Mouse (Mus musculus) forebrain, postnatal 0 days (tissue): ENCODE measurements at regions not wholly inside any gene's neighbourhood (a gene's known extent, or its start where the extent isn't known, plus 50 kb on each side); places are given as distances from the start of the nearest gene placed in this dataset.

Source experiments
- ATAC-seq: fragments of 200-750 bp; cut with Nextera tagmentation; 2 replicates; pipeline ENCODE4 v1.8.0; 2017; ENCODE audit warnings: mild to moderate bottlenecking, moderate library complexity
- DNase-seq: peaks from one replicate; pipeline ENCODE4 v3.0.0-alpha.2; 2015
- H3K27ac ChIP-seq: fragments of 300-500 bp; sonication (generic); 2 replicates; pipeline ENCODE4 v1.5.1; 2014; ENCODE audit warnings: low read depth, mild to moderate bottlenecking, antibody characterized with exemption, low read length, moderate library complexity, mixed read lengths
- H3K27me3 ChIP-seq: fragments of 300-500 bp; sonication (generic); 2 replicates; pipeline ENCODE4 v1.6.1; 2014; ENCODE audit warnings: mild to moderate bottlenecking, low read length, mixed read lengths; ENCODE audit not compliant: insufficient read depth
- H3K36me3 ChIP-seq: fragments of 300-500 bp; sonication (generic); 2 replicates; pipeline ENCODE4 v1.6.1; 2014; ENCODE audit warnings: mild to moderate bottlenecking, moderate library complexity; ENCODE audit not compliant: insufficient read depth
- H3K4me1 ChIP-seq: fragments of 300-500 bp; sonication (generic); 2 replicates; pipeline ENCODE4 v1.6.1; 2014; ENCODE audit warnings: antibody characterized with exemption; ENCODE audit not compliant: insufficient read depth
- H3K4me2 ChIP-seq: fragments of 300-500 bp; sonication (generic); 2 replicates; pipeline ENCODE4 v1.6.1; 2014; ENCODE audit warnings: low read depth, mild to moderate bottlenecking, moderate library complexity
- H3K4me3 ChIP-seq: fragments of 300-500 bp; sonication (generic); 2 replicates; pipeline ENCODE4 v1.5.1; 2014; ENCODE audit warnings: low read depth, low read length, mixed read lengths
- H3K9ac ChIP-seq: fragments of 300-500 bp; sonication (generic); 2 replicates; pipeline ENCODE4 v1.6.1; 2014; ENCODE audit warnings: mild to moderate bottlenecking
- H3K9me3 ChIP-seq: fragments of 300-500 bp; sonication (generic); 2 replicates; pipeline ENCODE4 v1.6.1; 2016; ENCODE audit warnings: low read length
- CTCF ChIP-seq: sonication (generic); IDR thresholded peaks from 2 replicates; pipeline ENCODE4 v1.5.1; 2016; ENCODE audit warnings: antibody characterized with exemption, control low read depth, low read depth
- WGBS: fragments of 180-500 bp; shearing (Covaris S2); extraction: QIAGEN DNeasy Blood & Tissue Kit; methylation state at CpG from one replicate; pipeline ENCODE4 v1.1.7; 2014; 5-methylcytosine and 5-hydroxymethylcytosine counted together

DNA sequence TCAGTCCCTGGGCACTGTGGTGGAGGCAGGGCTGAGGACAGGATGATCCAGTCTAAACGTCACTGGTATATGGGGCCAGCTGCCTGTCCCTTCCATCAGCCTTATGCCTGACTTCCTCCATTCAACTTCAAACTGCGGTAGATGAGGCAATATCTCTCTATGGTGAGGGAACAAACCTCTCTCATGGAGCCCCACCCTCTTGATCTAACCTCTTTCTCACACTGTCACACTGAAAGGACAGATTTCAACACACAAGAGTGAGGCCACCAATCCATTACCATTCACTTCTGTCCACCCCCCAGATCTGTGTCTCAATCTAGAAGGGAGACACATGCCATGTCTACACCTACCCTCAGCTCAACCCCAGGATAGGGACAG is 92.5 kb upstream of the Smad3 start:
- H3K27ac ChIP-seq = no peak overlapping the region
- no peaks in the 10 kb centered on the region for H3K9me3 ChIP-seq
- no peak overlapping the region for H3K4me2 ChIP-seq
- TF ChIP-seq CTCF = no peak
- no peaks in the 10 kb centered on the region for H3K36me3 ChIP-seq
- no peaks in the 10 kb centered on the region for H3K4me1 ChIP-seq
- ATAC-seq (no peak), DNase-seq (no peak)
- H3K27me3 ChIP-seq = no peaks in the 10 kb centered on the region
- no peak overlapping the region for H3K4me3 ChIP-seq
- WGBS = 63% methylated on average over 2 of the region's 2 CpGs
- no peak overlapping the region for H3K9ac ChIP-seq

DNA sequence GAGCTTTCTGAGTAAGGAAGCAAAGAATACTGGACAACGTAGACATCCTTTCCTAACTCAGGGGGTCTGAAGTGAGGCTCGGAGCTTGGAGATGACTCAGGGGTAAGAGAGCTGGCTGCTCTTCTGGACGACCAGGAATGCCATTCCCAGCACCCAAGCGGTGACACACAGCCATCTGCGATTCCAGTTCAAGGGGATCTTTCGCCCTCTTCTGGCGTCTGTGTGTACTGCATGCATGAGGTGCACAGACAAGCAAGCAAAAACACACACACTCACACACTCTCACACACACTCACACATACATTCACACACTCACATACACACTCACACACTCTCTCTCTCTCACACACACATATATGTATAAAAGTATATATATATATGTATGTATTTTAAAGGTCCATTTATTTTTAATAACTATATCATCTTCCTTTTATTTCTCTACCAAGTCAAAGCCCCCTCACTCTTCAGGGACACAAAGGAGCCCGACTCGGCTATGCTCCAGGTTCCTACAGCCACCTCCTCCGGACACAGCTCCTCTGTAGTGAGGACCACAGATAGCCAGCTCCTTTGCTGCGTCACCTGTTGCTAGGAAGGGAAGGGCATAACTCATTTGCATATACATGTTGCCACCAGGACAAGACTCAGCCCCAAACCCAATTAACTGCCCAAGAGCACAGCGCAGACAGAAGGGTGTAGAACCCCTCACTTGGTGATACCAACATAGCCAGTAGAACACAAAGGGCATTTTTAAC is 91.9 kb upstream of the Smad3 start:
- Histone ChIP-seq H3K36me3 (no peaks in the 10 kb centered on the region), H3K27ac (no peak overlapping the region), H3K9ac (no peak overlapping the region), H3K9me3 (no peaks in the 10 kb centered on the region), H3K4me3 (no peak overlapping the region), H3K27me3 (peaks cover 1% of the 10 kb centered on the region; the same call in 1 of the 2 replicates), H3K4me1 (no peaks in the 10 kb centered on the region), H3K4me2 (no peak overlapping the region)
- no peak for ATAC-seq
- no peak for DNase-seq
- TF ChIP-seq CTCF = peak; percentile 54
- 78% methylated on average over 12 of the region's 12 CpGs for WGBS

DNA sequence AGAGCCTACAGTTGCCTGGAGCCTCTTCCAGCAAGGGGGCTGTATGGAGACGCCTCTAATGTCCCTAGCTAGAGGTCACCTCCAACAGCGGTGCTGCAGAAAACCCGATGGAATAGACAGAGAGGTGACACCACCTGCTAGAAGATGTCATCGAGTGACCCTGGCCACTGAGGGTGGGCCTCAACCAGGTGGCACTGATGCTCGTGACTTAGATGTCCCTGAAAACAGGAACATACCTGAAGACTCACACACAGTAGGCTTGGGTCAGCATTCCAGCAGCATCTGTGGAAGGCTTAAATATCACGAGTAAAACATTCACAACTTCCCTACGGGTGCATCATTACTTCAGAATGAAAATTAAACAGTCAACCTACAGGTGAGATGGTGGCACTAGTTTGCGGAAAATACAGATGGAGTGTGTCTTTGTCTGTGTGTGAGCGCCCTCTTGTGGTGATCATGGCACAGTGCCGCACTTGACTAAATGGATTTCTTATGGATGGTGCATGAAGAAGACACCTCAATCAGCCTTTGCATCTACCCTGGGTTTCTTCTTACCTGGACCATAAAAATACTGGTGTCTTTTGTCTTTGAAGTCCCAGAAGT is 86.2 kb upstream of the Smad3 start:
- H3K27ac ChIP-seq = no peak overlapping the region
- ATAC-seq (peak; percentile 85), DNase-seq (peak; percentile 92)
- H3K4me1 ChIP-seq = no peaks in the 10 kb centered on the region
- no peak overlapping the region for H3K4me2 ChIP-seq
- no peak overlapping the region for H3K9ac ChIP-seq
- H3K9me3 ChIP-seq = no peaks in the 10 kb centered on the region
- no peak overlapping the region for H3K4me3 ChIP-seq
- peak; percentile 99 for TF ChIP-seq CTCF
- 34% methylated on average over 10 of the region's 10 CpGs for WGBS
- peaks cover 7% of the 10 kb centered on the region for H3K27me3 ChIP-seq
- H3K36me3 ChIP-seq = no peaks in the 10 kb centered on the region

DNA sequence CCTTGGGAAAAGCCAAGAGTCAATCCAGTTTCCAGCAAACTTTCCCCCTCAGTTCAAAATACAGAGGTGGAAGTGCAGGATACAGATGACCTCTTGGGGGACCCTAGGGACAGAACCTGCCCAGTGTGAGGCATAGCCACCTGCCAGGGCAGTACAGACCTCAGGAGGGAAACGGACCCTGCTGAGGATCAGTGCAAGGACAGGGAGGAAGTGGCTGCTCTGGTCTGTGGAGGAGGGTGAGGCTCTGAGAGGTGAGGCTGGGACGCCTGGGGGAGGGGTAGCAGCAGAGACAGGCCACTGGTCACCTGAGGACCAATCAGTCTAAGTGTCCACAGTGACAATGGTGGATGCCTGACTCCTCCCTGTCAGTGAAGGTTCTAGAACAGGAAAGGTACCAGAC is 85.6 kb upstream of the Smad3 start:
- no peak overlapping the region for H3K4me2 ChIP-seq
- H3K9me3 ChIP-seq = no peaks in the 10 kb centered on the region
- H3K27ac ChIP-seq = no peak overlapping the region
- H3K9ac ChIP-seq = no peak overlapping the region
- no peak overlapping the region for H3K4me3 ChIP-seq
- no peak for DNase-seq
- no peaks in the 10 kb centered on the region for H3K4me1 ChIP-seq
- H3K36me3 ChIP-seq = no peaks in the 10 kb centered on the region
- WGBS = 68% methylated on average over 2 of the region's 2 CpGs
- H3K27me3 ChIP-seq = peaks cover 7% of the 10 kb centered on the region
- ATAC-seq = no peak
- no peak for TF ChIP-seq CTCF

DNA sequence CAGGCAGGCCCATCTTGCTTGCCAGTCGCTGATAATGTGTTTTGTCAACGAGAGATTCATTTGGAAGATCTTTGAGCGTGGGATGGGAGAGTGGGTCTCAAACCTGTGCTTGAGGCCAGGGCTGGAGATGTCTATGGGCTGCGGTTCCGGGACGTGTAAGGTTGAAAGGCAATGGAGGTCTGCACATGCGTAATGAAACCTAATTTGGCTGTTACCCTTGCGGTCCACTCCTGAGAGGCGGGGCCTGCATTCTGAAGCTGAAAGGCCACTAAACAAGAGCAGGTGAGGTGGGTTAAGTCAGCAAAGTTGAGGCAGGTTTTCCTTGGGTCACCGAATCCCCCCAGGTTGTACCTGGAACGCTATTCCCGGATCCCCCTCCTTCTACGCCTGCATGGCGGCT is 83.3 kb upstream of the Smad3 start:
- H3K36me3 ChIP-seq = no peaks in the 10 kb centered on the region
- WGBS = 92% methylated on average over 14 of the region's 14 CpGs

DNA sequence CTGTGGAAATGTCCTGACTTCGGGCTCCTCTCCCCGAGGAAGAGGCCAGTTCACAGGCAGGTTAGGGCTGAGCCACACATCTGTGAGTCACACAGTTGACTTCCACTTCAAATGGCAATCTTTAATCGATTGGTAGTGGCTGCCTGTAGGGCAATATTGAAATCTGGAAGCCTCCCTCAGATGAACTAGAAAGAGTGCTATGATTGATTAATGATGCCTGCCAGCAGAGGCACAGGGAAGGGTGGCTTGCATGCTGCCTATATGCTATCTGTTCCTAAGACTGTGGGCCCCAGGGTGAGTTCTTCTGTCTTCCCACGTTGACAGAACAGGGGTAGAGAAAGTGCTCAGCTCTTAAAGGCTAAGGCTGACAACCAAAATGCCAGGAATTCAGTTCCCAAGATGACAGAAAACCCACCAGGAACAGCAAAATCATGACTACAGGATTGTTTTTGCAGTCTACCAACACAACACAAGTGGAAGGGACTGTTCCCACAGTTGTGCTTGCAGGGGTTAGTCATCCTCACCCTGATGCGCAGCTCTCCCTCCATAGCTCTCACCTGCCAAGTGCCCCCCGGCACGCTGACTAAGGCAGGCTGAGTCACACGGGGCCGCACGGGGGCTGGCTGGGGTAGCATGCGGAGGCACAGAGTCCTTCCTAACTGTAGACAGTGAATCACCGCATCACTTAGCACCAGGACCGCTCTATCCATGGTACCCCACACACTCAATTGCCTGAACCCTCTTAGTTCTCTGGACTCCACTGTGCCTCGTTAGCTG is 81.4 kb upstream of the Smad3 start:
- no peak for DNase-seq
- H3K36me3 ChIP-seq = no peaks in the 10 kb centered on the region
- WGBS = 87% methylated on average over 14 of the region's 14 CpGs
- no peaks in the 10 kb centered on the region; the same call in 1 of the 2 replicates for H3K27me3 ChIP-seq
- no peak overlapping the region for H3K4me3 ChIP-seq
- no peak overlapping the region for H3K27ac ChIP-seq
- no peak overlapping the region for H3K9ac ChIP-seq
- no peaks in the 10 kb centered on the region for H3K9me3 ChIP-seq
- TF ChIP-seq CTCF = no peak
- ATAC-seq = no peak
- H3K4me1 ChIP-seq = no peaks in the 10 kb centered on the region
- no peak overlapping the region for H3K4me2 ChIP-seq

More for the DNA sequence above, 83.3 kb upstream of the Smad3 start:
- no peak overlapping the region for H3K27ac ChIP-seq
- DNase-seq (no peak), ATAC-seq (no peak)
- H3K9ac ChIP-seq = no peak overlapping the region
- no peak for TF ChIP-seq CTCF
- H3K27me3 ChIP-seq = peaks cover 7% of the 10 kb centered on the region
- no peak overlapping the region for H3K4me2 ChIP-seq
- H3K9me3 ChIP-seq = no peaks in the 10 kb centered on the region
- H3K4me3 ChIP-seq = no peak overlapping the region
- no peaks in the 10 kb centered on the region for H3K4me1 ChIP-seq

DNA sequence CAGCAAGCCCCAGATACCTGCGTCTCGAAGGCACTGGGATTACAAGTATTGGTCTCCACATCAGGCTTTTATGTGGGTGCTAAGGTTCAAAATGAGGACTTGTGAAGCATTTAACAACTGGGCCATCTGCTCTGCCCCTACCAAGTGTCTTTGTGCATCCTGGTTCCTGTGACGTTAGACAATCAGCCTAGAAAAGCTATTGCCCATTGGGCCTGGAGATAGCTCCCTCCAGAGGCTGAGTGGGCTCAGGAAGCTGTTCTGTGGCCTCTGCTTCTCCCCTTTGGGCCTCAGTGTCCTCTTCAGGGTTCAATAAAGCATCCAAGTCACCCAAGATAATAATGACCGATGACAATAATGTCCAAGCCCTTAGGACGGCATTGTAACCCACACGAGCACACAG is 79.8 kb upstream of the Smad3 start:
- TF ChIP-seq CTCF = peak; percentile 40; the same call in 1 of the 2 replicates
- ATAC-seq = no peak
- H3K4me1 ChIP-seq = no peaks in the 10 kb centered on the region
- no peaks in the 10 kb centered on the region for H3K36me3 ChIP-seq
- H3K27ac ChIP-seq = no peak overlapping the region
- H3K9ac ChIP-seq = no peak overlapping the region
- H3K27me3 ChIP-seq = no peaks in the 10 kb centered on the region; the same call in 1 of the 2 replicates
- no peak for DNase-seq
- no peak overlapping the region for H3K4me3 ChIP-seq
- WGBS = 73% methylated on average over 6 of the region's 6 CpGs
- no peaks in the 10 kb centered on the region for H3K9me3 ChIP-seq
- H3K4me2 ChIP-seq = no peak overlapping the region
